Mouse (Mus musculus) left cerebral cortex, adult 8-10 months (tissue): Measurements from ENCODE around the gene Heatr5b. TPM values are rescaled to one million over a fixed set of nuclear protein-coding genes. Genes with fewer than 3 reads are reported as not detected.
"Not testable (repeated sequence)": the region's sequence is repeated elsewhere in the genome, so short reads cannot be mapped to it uniquely, and the experiment has no call there.

Source experiments
- DNase-seq, 2 experiments: peaks; one replicate each; pipeline ENCODE4 v3.0.0; 2022; ENCODE audit warnings: low spot score in 2 of 2
- total RNA-seq, 4 experiments: library from RNA; stranded (reverse); gene quantifications; 2 replicates each; pipeline ENCODE4 v1.2.4; 2022

The Heatr5b gene
- 10 to 100 TPM; 47.8 to 56.1 (median 53.1) TPM for total RNA-seq

DNA sequence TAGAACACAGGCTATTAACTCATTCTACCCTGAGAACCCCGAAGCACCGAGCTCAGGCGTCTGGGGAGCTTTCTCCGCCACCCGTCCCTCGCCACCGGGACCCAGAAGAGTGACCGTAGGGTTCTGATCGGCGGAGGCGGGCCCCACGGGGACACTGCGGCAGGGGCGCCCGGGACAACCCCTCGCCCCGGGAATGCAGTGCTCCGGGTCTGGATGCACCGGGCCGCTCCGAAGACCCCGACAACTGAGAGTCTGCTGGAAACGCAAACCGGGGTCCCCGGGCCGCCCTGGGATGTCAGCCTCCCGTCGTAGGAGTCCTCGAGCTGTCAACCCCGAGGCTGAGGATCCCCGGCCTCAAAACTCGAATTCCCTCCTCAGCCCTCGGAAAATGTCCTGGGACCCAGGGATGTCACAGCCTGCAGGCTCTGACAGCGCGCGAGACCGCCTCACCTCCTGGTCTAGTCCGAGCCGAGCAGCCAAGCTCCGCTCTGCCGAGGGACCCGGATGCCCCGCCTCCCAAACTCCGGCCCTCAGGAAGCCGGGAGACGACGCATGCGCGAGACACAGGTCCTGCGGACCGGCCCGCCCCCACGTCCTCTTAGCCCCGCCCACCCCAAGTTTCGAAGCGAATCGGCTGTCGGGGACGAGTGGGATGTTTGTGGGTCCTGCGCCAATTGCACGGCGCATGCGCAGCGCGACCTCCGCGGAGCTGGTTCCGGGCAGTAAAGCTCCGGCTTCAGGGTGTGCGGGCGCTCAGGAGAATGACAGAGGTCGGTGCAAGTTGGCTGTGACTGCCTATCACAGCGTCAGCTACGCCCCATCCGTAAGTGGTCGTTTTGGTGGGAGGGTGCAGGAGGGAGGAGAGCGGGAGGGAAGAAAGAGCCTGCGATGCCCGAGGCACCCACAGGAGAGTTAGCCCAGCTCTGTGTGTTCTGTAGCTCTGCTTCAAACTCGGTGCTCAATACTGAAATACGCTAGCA is at the start of gene Heatr5b, which contains the start of gene Gpatch11:
TSS of gene Heatr5b (minus strand) at position 509 of the 980 bp plus-strand sequence.
TSS of gene Gpatch11 (plus strand) at position 712 of the 980 bp plus-strand sequence.
- DNase-seq, result peak; percentile 91 to 96

DNA sequence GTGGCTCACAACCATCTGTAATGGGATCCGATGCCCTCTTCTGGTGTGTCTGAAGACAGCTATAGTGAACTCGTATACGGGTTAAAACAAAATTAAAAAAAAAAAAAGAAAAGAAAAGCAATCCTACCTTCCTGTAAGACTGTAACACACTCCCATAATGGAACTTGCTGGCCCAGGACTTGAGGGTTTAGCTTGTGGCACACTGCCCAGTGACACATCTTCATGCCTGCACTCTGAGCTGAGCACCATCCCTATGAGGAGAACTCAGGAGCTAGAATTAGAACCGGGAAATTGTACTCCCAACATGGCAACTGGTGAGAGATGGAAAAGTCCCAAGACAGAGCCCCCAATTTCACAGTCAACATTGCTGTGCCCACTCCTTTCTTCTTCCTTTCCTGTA is 48.1 kb upstream of the Heatr5b start:
- no peak for DNase-seq

DNA sequence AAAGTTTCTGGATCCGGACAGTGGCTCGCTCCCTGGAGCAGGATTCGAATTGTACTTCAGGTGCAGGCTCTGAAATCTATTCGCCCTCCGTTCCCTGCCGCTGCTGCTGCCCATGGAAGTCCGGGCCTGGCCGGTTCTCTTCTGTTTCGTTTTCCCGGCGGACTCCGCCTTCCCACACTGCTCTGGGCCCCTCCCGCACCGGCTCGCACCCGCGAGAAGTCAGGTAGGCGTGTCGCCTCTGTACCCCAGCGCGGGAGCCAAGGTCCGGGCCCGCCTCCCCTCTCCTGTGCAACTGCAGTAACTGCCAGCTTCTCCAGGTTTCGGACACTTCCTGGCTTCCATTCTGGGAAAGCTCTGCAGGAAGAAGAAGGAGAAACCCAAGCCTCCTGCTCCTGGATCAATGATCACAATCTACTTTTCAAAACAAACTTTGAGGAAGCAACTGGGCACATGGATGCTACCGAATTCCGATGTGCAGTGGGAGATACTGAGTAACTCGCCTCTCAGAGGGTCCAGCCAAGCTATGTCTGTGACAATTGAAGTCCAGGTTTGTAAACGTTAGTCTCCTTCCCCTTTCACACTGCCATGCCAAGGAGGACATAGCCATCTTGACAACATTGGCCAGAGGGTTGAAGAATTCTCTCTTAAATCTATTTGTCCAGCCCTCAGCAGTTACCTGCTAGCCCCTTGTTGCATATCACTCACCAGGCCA is 47.4 kb upstream of the Heatr5b start, which contains the start of gene Eif2ak2:
TSS of gene Eif2ak2 (minus strand) at position 173 of the 712 bp plus-strand sequence.
- peak; percentile 14 to 29 for DNase-seq

DNA sequence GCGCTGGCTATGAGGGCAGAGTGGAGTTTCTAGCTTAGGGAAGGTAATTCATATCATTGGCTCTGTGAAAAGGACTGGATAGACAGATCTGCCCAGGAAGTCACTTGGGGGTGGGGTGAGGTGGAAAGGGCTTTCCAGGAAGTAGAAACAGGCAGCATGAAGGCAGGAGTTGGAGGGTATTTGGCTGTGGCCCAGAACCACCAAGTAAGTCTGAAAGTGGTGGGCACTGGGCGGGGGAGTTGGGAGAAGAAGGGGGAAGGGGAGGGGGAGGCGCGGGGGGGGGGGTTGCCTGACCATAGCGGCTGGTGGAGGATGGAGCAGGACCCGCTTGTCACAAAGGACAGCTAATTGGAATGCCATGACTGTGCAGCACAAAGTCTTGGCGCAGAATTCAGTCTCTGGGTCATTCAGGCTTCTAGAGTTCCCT is 46.7 kb upstream of the Heatr5b start:
- DNase-seq, result no peak

DNA sequence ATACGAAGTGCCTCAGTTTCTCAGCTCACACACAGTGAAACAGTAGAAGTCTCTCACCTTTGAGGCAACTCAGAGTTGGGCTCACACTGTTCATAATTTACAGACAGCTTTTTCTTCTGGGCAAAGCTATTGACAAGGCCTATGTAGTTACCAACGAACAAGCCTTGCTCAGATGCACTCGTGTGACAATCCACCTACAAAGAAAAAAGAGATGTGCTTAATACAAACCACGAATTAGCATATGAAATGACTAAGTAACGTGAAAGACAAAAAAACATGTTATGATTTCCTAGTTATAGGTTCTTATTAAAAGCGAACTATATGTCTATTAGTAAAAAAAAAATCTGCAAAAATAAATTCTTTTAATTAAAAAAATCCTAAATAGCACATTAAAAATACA is 38.7 kb upstream of the Heatr5b start:
- no peak for DNase-seq

DNA sequence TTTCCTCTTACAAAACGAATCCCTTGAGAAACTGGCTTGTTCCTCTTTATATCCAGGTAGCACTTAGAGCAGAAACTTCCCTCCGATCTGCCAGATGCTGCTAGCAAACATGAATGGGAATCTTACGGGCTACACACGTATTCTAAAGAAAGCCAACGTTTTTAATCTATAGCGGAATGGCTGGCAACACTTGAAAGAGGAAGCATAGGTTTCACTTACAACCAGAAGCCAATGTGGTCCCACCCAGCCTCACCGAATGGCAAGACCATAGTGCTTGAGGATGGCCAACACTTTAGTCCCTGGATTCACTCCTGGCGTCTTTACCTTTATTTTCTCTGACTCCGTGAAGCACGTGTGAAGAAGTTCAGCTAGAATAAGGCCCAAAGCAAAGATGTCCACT is 21.1 kb upstream of the Heatr5b start:
- DNase-seq, result no peak

DNA sequence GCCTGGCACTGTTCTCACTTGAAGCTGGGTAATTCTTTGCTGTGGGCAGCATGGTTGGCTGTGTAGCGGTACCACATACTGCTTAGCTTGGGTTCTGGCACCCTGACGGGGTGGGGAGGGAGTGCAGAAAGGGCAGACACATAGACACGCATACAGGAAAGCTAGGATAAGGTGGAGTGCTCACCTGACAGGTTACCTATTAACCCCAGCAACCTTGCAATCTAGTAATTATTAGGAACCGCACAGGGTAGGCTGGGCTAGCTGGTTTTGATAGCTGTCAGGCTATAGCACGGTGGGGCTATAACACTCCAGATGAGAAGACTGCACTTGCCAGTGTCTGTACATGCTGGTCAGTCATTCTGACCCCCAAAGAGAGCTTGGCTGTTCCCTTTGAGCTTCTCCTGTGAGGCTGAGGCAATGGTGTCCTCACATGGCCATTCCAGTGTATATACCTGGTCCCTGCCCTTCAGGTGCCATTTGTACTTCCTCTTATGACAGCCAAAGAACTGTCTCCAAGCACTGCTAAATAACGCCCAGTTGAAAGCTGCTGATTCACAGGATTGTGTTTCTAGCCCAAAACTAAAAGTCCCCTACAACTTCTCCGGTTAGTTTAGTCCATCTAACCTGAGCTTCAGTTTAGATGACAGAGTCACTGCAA is 7.2 kb upstream of the Heatr5b start:
- no peak for DNase-seq

DNA sequence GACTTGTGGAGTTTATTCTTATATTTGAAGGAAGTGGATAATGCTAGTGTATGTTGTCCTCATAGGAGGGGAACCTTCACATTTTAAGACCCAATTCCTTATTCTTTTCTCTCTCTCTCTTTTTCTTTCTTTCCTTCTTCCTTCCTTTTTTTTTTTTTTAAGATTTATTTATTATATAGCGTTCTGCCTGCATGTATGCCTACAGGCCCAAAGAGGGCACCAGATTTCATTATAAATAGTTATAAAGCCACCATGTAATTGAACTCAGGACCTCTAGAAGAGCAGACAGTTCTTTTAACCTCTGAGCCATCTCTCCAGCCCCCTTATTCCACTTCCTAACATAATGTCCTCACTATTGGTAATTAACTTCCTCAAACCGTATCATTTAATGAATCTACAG is 892 bp upstream of the Heatr5b start:
- DNase-seq, result no peak

DNA sequence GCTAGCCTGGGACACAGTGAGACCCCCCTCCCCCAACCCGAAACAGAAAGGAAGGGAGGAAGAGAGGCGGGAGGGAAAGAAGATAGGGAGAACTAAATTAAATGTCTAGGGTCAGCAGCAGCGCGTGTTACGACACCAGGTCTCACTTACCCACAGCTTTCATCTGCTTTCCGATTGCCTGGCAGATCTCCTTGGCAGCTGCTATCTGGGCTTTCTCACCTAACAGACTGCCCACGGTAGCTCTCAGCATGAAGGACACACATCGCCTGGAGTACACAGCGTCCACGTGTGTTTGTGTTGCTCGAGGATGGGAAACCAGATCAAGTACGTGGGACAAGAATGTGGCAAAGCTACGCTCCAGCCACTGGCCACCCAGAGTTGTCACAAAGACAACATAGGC is 10.8 kb downstream of the Heatr5b start:
- no peak for DNase-seq

DNA sequence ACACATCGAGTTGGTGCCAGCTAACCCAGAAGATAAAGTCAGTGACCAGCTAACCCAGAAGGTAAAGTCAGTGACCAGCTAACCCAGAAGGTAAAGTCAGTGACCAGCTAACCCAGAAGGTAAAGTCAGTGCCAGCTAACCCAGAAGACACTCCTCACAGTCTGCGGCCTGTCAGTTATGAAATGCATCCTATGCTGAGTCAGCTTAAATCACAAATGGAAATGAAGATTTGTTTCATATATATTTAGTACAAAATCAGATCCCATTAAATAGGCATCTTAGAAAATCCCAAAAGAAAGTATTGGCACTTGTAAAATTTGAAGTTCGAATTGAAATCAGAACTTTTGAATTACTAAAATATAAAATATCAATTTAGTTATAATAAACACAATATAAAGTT is 25.6 kb downstream of the Heatr5b start:
- DNase-seq, result no peak

DNA sequence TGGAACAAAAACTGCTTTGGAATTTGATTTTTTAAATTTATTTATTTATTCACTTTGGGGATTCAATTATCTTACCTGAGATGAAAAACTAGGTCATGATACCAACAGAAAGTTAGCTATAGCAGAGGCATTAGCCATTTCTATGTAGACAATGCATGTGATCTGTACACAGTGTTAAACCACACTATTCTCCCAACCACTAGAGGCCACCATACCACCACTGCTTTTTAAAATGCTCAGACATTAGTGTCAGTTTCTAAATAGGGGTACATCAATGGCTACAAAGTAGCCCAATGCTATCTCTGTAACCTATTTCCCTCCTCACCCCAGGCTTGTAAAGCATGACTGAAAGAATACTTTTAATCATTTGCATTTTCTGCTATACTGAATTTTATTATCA is 26.1 kb downstream of the Heatr5b start:
- DNase-seq, result no peak

DNA sequence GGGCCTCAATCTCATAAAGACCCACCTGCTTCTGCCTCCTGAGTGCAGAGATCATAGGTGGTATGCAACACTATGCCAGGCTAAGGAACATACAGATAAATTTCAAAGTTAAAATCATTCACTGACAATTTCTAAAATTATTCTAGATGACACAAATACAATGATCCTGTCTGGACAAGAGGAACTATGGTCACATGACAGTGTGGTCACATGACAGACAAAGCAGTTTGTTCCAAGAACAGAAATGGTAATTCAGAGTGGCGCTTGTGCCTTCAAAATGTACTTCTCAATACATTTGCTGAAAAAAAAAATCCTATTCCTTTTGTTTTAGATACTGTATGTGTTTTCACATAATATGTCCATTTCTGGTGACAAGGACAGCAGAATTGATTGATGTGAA is 37.9 kb downstream of the Heatr5b start:
- no peak for DNase-seq

DNA sequence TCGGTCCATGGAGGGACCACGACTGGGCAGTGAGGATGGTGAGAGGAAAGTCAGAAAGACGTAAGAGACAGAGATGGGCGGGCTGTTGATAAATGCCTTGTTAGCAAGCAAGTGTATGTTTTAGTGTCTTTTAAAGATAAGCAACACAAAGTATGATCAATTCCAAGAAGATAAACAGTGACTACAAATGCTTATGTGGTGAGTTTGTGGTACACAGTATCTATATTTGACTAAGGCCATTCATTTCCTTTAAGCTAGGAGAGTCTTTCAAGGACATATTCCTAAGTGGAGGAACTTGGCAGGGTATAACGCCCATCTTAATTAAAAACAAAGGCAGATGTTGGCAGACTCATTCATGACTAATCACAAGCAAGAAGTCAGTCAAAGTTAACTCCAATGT is 40.8 kb downstream of the Heatr5b start:
- DNase-seq, result no peak

DNA sequence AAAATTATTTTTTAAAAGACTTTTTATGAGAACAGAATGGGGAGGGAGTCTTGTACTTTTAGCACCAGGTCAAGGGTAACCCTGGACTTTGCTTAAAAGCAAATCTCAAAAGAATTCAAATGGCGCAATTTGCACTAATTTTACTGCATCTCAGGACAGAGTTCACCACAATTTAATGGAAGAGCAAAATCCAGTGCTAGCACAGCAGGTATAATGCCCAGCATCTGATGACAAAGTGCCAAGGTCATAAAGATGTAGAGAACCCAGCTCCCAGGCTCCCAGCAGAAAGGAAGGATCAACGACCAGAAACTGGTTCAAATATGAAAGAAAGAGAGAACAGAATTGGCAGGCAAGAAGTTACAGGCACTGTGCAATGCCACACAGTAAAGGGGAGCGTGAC is 43.0 kb downstream of the Heatr5b start:
- DNase-seq, result no peak

DNA sequence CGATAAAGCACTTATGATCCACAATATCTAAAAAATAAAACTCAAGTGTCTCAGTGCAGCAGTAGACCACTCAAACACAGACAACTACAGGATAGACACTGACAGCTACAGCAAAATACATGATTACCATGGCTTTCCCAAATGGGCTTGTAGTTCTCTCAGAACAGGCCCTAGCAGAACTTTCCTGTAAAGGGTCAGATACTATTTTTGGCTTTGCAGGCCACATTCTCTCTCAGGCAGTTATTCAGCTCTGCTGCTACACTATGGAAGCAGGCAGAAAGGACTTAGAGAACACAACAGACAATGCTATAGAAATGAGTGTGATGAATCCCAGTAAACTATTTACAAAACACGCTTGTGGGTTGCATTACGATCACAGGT is 43.5 kb downstream of the Heatr5b start:
- no peak for DNase-seq

DNA sequence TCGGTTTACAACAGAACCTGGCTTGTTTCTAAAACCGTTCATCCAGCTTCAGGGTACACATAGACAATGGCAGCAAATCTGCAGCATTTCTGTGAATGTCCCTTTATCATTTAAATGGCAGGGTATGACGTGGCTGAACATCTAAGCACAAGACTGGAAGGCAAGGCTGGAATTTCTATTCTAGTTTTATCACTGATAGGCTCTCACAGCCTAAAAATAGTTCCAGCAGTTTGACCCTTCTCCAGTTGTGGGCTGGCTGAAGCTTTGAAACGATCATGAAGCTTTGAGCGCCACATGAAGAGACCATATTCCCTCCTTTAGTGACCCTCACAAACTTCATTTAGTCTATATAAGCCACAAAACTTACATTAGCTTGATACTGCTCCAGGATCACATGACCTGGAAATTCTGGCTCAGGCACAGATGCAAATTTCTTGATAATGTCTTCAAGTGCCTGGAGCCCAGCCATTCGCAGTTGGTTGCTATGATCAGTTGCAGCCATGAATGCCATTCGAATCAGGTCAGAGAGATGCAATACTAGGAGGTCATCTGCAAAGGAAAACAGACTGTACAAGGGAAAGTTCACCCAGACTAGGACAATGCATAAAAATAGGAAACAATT is 44.0 kb downstream of the Heatr5b start:
- no peak for DNase-seq

DNA sequence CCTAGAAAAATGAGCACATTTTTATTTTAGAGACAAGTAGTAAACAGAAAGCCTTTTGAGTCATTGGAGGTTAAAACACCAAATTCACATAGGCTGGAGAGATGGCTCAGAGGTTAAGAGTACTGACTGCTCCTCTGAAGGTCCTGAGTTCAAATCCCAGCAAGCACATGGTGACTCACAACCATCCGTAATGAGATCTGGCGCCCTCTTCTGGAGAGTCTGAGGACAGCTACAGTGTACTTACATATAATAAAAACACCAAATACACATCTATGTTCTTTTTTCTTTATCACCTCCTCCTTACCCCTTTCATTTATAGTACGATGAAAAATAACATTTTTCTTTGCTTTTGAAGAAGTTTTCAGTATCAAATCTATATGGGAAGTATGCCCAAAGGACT is 46.9 kb downstream of the Heatr5b start:
- DNase-seq, result not testable (repeated sequence)

DNA sequence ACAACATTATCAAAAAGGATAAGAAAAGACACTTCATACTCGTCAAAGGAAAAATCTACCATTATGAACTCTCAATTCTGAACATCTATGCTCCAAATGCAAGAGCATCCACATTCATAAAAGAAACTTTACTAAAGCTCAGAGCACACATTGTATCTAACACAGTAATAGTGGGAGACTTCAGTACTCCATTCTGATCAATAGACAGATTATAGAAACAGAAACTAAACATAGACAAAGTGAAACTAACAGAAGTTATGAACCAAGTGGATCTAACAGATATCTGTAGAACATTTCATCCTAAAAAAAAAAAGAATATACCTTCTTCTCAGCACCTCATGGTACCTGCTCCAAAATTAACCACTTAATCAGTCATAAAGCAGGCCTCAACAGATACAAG is 56.4 kb downstream of the Heatr5b start:
- no peak for DNase-seq

DNA sequence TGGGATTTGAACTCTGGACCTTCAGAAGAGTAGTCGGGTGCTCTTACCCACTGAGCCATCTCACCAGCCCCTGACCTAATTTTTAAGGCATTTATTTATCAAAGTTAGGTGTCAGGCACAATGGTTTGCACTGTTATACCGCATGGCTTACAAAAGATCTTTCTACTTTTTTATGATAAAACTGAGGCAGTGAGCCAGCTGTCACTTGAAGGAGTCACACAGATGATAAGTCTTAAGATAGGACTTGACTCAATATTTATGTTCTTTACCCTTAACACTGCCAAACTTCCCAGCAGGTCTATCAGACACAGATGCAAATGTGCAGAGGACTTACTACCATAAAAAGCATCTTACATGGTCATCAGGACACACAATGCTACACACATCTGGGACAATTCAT is 62.8 kb downstream of the Heatr5b start:
- DNase-seq, result no peak

DNA sequence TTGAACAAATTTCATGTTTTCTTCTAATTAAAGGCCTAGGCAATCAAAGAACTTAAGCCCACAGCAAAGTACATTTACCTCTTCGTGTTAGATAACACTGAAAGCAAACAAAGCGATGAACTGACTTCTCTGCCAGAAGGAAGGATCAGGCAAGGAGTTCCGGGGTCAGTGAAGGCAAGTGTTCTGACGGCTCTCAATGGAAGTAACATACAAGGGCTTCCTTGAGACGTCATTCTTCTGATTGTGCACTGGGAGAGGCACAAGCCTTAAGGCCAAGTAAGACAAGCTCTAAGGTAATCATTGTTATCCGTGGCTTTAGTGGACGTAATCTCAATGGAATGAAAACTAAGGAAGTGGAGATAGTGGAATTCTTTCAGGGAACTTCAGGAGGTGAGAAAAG is 64.2 kb downstream of the Heatr5b start:
- DNase-seq, result no peak

DNA sequence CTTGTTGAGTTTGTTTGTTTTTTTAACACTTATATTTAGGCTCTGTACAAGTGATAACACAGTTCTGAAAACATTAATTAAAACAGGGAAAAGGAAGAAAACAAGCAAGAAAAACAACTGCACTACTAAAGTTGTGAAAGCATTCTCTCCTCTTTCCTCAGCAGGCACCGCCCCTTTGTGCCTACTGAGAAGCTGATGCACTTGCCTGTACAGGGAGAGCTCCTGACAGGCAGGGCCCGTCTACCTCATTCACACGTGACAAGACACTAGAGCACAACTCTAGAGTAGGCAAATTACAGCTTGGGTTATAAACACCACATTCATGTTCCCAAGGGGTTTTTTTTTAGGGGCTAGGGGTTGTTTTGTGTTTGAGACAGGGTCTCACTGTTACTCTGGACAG is 65.8 kb downstream of the Heatr5b start:
- no peak for DNase-seq
